Mouse (Mus musculus) adrenal gland, adult 2 months (tissue): ENCODE results near the gene Qprt. TPM values are rescaled to one million over a fixed set of nuclear protein-coding genes. Genes with fewer than 3 reads are reported as not detected.

Source experiments
- DNase-seq: peaks from one replicate; pipeline ENCODE4 v3.0.0; 2021
- polyA plus RNA-seq: library from polyadenylated mRNA; depleted of rRNA; stranded (reverse); fragments of >200 nt; gene quantifications from 2 replicates; pipeline ENCODE4 v1.2.3, GENCODE M21; 2012
- total RNA-seq, 2 experiments: library from RNA; stranded (reverse); gene quantifications; 2 replicates each; pipeline ENCODE4 v1.2.3; 2021

Qprt gene
- total and polyA plus RNA-seq, 3 experiments = 0.49 to 1.0 (median 0.52) TPM

DNA sequence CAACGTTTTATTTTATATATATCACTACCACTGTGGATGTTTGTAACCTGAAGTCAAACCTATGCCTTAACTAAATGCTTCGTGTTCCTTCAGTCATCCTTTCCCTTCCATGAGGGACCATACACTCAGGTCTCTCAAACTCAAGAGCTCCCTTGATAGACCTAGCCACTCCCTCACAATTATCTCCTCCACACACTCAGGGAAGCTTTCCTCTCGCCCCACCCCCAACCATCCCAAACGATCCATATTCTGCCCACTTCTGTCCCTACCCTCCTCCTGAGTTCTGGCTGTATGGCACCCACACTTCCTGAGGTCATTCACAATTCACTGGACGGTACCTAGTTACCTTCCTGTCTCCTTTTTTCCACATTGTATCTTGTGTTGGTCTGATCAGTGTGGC is 23.5 kb downstream of the Qprt start:
- DNase-seq = no peak

DNA sequence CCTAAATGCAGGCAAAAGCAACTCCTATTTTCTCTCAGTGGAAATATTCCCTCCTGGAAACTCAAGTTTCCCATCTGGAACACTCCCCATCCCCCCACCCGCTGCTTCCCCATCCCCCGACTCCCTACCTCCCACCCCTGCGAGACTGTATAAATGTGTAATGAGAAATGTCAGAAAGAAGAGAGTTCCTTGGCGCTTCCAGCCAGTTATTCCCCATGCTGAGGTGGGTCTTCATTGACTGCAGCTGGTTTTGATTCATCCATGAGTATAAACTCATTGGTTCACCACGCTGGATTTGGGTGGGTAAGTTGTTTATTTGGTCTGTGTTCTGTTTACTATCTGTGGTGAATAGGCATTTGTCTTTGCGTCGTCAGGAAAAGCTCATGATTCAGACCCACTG is 25.6 kb downstream of the Qprt start:
- no peak for DNase-seq

DNA sequence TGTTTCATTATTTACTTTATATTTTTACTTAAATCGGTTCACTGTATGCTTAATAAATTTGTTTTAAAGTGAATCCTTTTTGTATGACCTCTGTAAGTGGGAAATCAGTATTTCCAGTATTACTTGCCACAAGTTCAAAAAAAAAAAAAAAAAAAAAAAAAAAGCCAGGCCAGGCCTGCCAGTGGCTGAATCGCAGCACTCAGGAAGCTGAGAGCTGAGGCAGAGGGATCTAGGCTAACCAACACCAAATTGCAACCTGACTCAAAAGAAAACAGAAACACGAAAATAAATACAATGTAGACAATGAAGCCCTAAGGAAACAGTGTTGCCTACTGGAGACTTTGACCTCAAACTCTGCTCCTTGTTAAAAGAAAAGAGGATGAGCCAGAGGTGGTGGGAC is 28.1 kb downstream of the Qprt start:
- no peak for DNase-seq

DNA sequence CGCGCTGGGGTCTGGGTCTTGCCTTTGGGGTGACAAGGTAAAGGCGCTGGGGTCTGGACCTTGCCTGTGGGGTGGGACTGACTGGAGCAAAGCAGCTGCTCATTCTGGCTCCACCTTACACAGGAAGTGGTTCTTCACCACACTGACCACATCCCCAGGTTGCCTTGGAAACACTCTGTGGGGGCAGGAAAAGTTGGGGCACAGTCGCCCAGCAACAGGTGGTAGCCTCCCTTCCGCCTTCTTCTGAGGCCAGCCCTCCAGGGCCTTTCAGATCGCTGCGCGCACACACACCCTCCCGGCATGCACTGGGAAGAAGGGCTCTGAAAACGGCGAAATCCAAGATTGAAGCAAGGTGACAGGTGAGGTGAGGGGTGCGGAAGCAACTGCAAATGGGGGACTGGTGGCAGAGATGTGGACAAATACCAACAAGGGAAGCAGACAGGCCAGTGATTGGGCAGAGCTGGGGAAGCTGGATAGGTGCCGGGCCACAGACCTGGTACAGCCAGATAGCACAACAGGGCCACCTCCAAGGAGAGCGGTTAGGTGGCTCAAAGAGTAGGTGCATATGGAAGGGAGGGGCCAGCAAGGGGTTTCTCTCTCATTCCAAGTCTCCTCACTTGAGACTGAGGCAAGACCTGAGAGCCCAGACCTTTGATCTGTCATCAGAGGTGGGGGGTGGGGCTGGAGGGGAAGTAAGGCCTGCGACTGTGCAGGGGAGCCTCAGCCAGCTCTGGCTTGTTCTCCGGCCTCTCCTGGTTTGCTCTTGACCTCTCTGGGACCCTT is 30.7 kb downstream of the Qprt start, which contains the start of gene AI467606:
AI467606 (plus strand) TSS at position 246 of the 783 bp plus-strand sequence.
- peak; percentile 44 for DNase-seq

DNA sequence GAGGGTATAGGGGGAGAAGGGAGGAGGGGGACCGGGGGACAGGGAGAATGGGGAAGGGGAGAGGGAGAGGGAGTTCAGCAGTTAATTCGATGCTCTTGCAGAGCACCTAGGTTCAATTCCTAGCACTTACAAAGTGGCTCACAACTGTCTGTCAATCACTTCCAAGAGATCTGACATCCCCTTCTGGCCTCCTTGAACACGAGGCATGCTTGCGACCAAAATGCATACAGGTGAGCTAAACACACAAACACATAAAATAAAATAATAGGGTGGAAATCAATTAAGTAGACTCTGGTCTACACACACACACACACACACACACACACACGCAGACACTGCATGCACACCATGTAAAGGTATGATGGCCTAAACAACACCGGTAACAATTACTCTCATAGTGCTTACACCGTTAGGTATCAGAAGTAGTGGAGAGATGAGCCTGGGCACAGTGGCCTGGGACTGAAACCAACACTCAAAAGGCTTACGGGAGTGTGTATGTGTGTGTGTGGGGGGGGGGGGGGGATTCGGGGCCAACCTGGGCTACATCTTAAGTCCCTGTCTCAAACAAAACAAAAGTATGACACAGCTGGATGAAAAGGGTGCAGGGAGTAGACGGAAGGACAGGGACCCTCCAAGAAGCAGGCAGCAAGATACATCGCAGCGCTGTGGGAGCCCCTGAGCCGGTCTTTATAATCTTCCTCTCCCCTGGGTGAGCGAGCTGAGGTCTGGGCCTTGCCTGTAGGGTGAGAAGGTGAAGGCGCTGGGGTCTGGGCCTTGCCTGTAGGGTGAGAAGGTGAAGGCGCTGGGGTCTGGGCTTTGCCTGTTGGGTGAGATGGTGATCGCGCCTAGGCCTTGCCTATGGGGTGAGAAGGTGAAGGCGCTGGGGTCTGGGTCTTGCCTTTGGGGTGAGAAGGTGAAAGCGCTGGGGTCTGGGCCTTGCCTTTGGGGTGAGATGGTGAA is 31.6 kb downstream of the Qprt start:
- DNase-seq = no peak

DNA sequence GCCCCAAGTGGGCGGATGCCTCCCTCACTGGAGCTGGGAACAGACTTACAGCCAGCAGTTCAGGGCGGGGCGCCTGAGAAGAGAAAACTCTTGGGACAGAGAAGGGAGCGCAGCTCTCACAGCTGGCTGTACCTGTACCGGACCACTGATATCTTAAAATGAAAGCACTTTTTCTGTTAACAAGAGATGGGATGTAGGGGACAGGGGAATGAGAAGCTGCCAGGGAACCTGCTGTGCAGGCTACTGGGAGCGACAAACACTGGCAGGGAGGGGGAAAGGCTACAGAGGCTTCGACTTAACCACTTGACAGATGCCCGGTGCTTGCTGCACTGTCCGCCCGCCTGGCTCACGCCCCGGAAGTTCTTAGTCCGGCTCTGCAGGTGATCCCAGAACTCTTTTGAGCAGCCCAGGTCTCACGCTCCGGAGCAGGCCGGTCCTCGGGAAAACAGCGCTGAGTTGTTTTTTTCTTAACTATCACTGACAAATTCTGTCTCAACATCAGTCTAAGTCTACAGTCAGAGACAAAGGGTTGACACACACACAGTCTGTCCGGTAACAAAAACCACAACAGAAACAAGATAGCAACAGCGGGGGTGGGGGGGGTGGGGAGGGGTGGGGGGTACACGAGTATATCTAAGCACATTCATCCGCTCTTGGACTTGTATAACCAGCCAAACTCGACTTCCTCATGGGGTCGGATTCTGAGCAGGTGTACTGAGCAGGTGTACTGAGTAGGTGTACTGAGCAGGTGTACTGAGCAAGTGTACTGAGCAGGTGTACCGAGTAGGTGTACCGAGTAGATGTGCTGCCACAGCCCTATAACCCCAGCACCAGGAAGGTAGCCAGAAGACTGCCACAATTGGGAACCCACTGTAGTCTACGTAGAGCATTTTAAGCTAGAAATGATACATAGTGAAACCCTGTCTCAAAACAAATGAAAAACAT is 32.9 kb downstream of the Qprt start:
- no peak for DNase-seq

DNA sequence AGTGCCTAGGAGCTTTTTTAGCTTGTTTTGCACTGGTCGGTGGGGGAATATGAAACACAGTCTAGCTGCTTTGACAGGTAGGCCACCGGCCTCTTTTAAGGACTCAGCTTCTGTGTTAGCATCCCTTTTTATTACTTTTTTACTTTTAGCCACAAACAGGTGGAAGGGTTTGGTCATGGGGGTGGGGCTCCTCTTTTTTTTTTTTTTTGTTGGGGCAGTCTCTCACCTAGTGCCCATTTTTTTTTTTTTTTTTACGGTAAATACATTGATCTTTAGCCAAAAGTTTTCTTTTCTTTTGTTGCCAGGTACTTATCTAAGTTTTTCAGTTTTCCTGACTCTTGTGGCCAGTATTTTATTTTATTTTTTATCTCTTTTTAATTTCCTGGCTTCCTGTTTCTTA is 33.9 kb downstream of the Qprt start:
- no peak for DNase-seq

DNA sequence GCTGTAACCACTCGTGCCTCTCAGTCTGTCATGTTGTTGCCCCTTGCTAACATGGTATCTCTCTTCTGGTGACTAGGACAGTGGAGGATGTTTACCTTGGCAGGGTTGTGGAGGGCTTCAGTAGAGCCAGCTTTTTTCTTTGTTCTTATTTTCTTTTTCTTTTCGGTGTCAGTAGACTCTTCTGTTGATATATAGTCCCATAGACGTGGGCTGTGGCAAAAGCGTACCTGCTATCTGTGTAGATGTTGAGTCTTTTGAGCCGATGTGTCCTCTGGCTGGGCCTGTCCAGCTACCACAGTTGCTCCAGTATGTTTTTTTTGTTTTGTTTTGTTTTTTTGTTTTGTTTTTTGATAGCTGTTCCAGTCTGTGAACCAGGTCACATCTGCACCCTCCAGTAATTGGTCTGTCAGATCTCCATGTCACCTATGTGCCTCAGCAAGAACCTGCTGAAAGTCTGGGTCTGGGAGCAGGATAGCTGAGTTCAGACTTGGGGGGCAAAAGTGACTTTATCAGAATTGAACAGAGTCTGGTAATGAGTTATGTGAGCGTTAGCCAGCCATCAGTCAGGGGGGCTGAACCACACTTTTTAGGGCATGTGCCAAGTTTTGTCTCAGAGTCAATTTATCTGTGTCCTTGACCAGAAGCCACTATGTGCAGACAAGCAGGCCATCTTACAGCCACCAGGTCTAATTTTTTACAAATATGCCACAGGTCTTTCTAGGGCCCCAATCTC is 34.6 kb downstream of the Qprt start, which contains the start of gene Zg16:
Zg16 (minus strand) TSS at position 51 of the 733 bp plus-strand sequence.
- DNase-seq = peak; percentile 63

DNA sequence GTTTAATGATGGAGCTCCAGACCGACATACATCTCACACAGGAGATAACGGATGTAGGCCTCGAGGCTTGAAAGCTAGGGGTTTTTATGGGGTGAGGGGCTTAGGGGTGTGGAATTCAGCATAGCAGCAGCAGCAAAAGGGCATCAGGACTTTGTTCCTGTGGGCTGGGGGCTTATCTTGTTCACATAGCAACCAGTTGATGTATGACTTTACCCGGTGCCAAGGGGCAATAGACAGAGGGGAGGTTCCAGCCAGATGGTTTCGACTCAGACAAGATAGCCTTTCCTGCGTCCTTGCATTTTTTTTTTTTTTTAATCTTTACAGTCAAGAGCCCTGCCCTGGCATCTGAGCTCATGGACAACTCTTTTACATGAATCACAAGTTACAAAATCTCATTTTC is 36.3 kb downstream of the Qprt start:
- DNase-seq = peak; percentile 15

DNA sequence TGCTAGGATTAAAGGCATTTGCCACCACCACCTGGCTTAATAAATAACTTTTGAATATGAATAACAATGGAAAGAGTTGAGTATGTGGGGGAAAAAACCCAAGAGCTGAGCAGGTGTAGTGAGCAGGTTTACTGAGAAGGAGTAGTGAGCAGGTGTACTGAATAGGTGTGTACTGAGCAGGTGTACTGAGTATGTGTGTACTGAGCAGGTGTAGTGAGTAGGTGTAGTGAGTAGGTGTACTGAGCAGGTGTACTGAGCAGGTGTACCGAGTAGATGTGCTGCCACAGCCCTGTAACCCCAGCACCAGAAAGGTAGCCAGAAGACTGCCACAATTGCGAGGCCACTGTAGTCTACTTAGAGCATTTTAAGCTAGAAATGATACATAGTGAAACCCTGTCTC is 37.2 kb downstream of the Qprt start:
- no peak for DNase-seq

DNA sequence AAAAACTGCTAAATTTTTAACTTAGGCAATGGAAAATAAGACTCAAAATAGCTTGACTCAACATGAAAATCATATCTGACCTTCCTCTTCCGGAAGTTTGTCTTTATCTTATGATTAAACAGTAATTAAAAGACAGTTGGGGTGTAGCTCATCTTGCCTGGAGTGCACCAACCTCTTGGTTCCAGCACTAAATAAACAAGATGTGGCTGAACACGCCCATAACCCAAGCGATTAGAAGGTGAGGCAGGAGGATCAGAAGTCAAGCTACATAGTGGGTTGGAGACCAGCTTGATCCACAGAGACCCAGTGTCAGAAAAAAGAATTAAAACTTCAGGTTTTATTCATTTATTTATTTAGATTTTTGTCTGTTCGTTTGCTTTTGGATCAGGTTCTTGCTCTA is 38.3 kb downstream of the Qprt start:
- DNase-seq = no peak

DNA sequence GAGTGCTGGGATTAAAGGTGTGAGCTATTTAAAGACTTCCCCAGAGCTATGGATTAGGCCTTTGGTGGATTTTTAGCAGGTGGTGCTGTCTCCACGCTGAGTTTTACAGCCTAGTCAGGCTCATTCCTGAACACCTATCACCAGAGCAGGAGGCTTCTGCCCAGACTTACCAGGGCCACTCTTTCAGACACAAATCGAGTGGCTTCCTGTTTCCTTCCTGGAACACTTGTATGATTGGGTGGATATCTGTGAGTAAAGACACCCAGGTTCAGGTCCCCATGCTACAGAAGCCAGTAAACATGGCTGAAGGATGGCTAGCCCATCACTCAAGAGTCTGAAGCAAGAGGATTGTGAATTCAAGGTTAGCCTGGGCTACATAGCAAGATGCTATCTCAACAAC is 39.0 kb downstream of the Qprt start:
- no peak for DNase-seq

DNA sequence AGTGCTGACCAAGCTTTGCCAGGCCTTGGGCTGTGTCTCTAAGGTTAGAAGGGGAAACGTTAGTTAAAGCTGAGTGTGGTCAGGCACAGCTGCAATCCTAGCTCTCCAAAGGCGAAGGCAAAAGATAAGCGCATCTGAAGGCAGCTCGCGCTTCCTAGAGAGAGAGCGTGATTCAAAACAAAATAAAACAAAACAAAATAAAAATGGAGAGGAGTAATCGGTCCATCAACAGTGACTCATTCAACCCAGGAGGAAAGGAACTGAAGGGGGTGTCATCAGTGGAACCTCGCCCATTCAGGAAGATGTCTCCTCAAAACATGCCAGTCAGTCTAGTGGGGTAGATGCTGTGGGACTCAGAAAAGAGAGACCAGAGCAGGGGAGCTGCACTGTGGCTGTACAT is 39.8 kb downstream of the Qprt start:
- DNase-seq = no peak

DNA sequence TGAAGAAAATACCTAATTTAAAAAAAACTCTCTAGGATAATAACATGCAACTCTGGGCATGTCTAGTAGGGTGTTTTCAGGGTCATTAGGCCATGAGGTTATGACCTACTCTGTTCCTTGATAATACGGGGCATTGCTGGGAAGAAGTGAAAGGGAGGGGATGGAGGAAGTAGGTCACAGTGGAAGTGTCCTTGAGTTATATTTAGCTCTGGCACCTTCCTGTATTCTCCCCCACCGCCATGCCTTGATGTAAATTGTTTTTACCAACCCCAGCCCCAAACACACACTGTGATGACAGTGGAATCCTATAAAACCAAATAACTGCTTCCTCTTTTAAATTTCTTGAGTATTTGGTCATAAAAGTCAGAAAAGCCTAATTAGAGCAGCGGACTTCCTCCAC is 42.0 kb downstream of the Qprt start:
- no peak for DNase-seq

DNA sequence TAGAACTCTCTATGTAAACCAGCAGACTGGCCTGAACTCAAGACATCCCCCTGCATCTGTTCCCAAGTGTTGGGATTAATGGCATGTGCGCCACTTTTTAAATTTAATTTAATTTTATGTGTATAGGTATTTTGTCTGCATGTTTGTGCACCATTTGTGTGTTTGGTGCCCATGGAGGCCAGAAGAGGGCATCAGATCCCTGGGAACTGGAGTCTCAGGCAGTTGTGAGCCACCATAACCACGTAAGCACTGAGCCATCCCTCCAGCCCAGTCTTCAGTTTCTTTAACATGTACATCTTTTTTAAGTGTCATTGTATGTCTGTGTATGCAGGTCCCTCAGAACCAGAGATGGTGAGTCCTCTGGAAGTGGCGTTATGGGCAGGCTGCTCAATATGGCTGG is 44.3 kb downstream of the Qprt start:
- DNase-seq = no peak

DNA sequence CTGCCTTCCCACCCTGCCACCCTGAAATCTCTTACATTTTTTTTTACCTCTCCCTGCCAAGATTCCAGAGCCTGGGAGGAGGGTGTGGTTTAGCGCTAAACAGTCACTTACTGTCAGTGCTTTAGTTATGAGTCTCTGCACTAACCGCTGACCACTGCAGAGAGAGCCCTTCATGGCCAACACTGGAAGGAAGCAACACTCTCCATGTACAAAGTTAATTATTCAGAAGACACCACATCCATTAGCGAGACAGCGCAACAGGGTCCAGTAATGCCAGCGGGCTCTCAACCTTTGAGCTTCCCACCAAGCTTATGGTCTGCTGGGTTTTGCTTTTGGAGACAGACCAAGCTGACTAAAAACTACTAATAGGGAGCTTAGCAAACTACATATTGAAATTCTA is 45.8 kb downstream of the Qprt start:
- DNase-seq = no peak

DNA sequence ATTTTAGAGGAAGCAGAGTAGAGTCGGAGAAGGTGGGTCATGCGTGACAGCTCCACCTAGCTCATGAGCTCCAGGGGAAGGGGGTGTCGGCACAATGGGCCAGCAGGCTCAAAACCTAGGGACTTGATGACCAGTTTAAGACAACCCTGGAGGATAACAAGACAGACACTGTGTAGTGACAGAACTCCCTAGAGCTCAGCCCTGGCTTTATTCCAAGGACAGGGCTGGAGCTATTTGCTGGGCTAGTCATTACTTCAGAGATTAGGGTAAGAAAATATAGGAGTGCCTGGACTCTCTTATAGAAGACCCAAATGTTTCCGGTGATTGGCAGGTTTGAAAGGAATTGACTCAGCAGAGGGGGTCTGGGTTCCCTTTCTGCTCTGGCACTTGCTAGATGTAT is 48.8 kb downstream of the Qprt start:
- DNase-seq = peak; percentile 51

DNA sequence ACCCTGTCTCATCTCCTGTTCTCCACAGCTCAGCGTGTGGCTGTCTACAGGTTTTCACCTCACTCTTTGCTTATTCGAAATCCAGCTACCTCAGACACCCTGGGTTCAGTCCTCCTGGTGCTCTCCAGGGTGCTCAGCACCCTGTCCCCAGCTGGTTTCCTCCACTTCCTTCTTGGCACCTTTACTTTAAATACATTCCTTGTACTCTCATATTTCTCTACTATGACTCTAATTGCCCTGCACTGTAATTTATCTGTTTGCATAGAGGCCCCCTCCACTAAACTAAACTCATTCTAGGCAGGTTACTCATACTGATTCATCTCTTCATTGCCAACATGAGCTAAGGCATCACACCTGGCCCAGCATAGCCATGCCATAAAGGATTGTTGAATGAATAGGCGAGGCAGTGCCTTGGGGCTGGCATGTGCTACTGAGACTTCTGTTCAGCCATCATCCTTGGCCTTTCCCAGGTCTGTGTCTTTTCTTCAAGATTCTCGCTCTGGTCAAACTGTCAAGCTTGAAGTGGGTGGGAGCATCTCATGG is 51.1 kb downstream of the Qprt start:
- no peak for DNase-seq

DNA sequence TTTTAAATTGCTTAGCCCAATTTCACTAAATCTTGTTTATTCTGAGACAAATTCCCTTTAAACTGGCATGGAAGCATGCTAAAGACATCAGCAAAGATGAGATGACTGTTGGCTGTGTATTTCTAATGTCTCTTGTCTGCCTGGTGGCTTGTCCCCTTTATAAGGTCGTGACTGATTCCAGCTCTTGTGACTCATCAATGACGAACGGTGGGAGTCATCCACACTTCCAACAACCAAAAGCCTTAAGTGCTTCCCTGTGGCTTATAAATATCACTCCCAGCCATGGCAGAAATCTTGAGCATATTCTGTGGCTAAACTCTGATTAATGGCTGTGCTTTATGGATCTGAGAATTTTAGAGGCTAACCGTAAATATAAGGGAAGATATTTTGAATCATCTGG is 55.7 kb downstream of the Qprt start:
- DNase-seq = peak; percentile 70

DNA sequence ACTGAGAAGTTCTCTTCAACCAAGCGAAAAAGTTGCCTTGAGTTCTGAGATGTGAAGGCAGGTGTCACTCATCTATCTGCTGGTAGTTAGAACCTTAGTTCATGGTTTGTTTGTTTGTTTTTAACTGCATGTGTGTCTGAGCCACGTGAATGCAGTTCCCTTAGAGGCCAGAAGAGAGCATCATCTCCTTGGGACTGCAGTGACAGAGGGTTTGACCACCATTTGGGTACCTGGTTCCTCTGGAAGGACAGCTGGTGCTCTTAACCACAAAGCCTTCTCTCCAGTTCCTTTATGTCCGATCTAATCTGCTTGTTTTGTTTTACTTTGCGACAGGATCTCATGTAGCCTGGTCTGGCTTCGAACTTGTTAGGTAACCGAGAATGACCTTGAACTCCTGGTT is 56.5 kb downstream of the Qprt start:
- DNase-seq = no peak
